Mouse (Mus musculus): ENCODE data around the gene Smurf1. TPM values are rescaled to one million over a fixed set of nuclear protein-coding genes. Genes with fewer than 3 reads are reported as not detected.
A peak's percentile ranks its signal among the peaks of the same experiment; 100 is the strongest.

Gene Smurf1
- total RNA-seq (2012; rRNA removed) (4.1 and 4.3 TPM in 2 replicates), total RNA-seq (2014; rRNA removed) (2.9 and 3.1 TPM in 2 replicates), polyA plus RNA-seq (2012; ENCODE audit: insufficient read length, low read depth) (6.6 and 7.2 TPM in 2 replicates)

- peak within 1 kb of the TSS; percentile 82 for H3K4me2 ChIP-seq (ENCODE audit: insufficient read depth, low read depth, poor library complexity, severe bottlenecking)
- peak within 1 kb of the TSS; percentile 91 for H3K9ac ChIP-seq (ENCODE audit: insufficient read depth, low read depth)
- no peaks in the 10 kb centered on the region for H3K79me2 ChIP-seq (replicated peaks; ENCODE audit: control insufficient read depth, extremely low read depth, insufficient read depth, poor library complexity, severe bottlenecking)
- peak; percentile 78 for DNase-seq (ENCODE audit: extremely low read depth)
- no peak for TF ChIP-seq CTCF (conservative IDR thresholded peaks at IDR 0.05 in 1 of 2, IDR thresholded peaks at IDR 0.05 in 1 of 2; ENCODE audit: low read depth in 2 of 2, low read length in 2 of 2)
- no peak for TF ChIP-seq HCFC1 (IDR thresholded peaks at IDR 0.05; ENCODE audit: low read depth, low read length)
- TF ChIP-seq MEF2A (IDR thresholded peaks at IDR 0.05; ENCODE audit: borderline replicate concordance, low read depth, low read length), result peak; percentile 26; the same call in 1 of the 2 replicates
- no peak for TF ChIP-seq UBTF (IDR thresholded peaks at IDR 0.05; ENCODE audit: low read depth, low read length)
- TF ChIP-seq ETS1 (conservative IDR thresholded peaks at IDR 0.05; ENCODE audit: low read depth, low read length), result no peak
- no peak for TF ChIP-seq ZMIZ1 (IDR thresholded peaks at IDR 0.05; ENCODE audit: low read depth, low read length)
- no peak for TF ChIP-seq TBP (conservative IDR thresholded peaks at IDR 0.05; ENCODE audit: low read depth, low read length)
- no peak for TF ChIP-seq KAT2A (IDR thresholded peaks at IDR 0.05; ENCODE audit: insufficient replicate concordance, low read length)
- TF ChIP-seq SIN3A (IDR thresholded peaks at IDR 0.05; ENCODE audit: low read length), result no peak
- TF ChIP-seq IRF4 (IDR thresholded peaks at IDR 0.05; ENCODE audit: low read depth, low read length), result no peak
- TF ChIP-seq JUN (IDR thresholded peaks at IDR 0.05; ENCODE audit: insufficient read depth, low read depth, low read length), result no peak
- TF ChIP-seq POLR2AphosphoS2 (IDR thresholded peaks at IDR 0.05; ENCODE audit: low read depth, low read length), result no peak
- TF ChIP-seq ZNF384 (IDR thresholded peaks at IDR 0.05; ENCODE audit: low read depth, low read length), result no peak
- peak; percentile 19; the same call in 1 of the 2 replicates for TF ChIP-seq BHLHE40 (IDR thresholded peaks at IDR 0.05; ENCODE audit: low read depth, low read length)
- TF ChIP-seq NRF1 (IDR thresholded peaks at IDR 0.05; ENCODE audit: low read depth, low read length), result peak; percentile 75
- TF ChIP-seq NELFE (IDR thresholded peaks at IDR 0.05; ENCODE audit: low read depth, low read length), result peak; percentile 53; the same call in 1 of the 2 replicates
- TF ChIP-seq ZKSCAN1 (IDR thresholded peaks at IDR 0.05; ENCODE audit: borderline replicate concordance, low read depth, low read length), result no peak
- no peak for TF ChIP-seq SMC3 (IDR thresholded peaks at IDR 0.05; ENCODE audit: low read depth, low read length)
- no peak for TF ChIP-seq ELF1 (IDR thresholded peaks at IDR 0.05; ENCODE audit: low read depth, low read length)
- no peak for TF ChIP-seq E2F4 (IDR thresholded peaks at IDR 0.05; ENCODE audit: insufficient replicate concordance, low read depth, low read length)
- no peak for TF ChIP-seq EP300 (IDR thresholded peaks at IDR 0.05; ENCODE audit: low read length)
- TF ChIP-seq JUND (conservative IDR thresholded peaks at IDR 0.05; ENCODE audit: low read depth, low read length), result no peak
- TF ChIP-seq PAX5 (IDR thresholded peaks at IDR 0.05; ENCODE audit: low read length), result no peak
- TF ChIP-seq MYC (IDR thresholded peaks at IDR 0.05; ENCODE audit: low read depth, low read length), result no peak
- TF ChIP-seq GABPA (IDR thresholded peaks at IDR 0.05; ENCODE audit: insufficient replicate concordance, low read depth, low read length), result no peak
- TF ChIP-seq CHD1 (IDR thresholded peaks at IDR 0.05; ENCODE audit: low read depth, low read length), result no peak
- TF ChIP-seq CHD2 (IDR thresholded peaks at IDR 0.05; ENCODE audit: low read length), result no peak
- TF ChIP-seq RAD21 (IDR thresholded peaks at IDR 0.05; ENCODE audit: low read depth, low read length), result no peak
- TF ChIP-seq RCOR1 (conservative IDR thresholded peaks at IDR 0.05; ENCODE audit: low read depth, low read length), result peak; percentile 68; the same call in 1 of the 2 replicates
- no peak for TF ChIP-seq MXI1 (IDR thresholded peaks at IDR 0.05; ENCODE audit: low read depth, low read length)
- TF ChIP-seq ZC3H11A (IDR thresholded peaks at IDR 0.05; ENCODE audit: low read depth, low read length), result no peak
- peak; percentile 63 for TF ChIP-seq POLR2A (IDR thresholded peaks at IDR 0.05; ENCODE audit: low read depth, low read length)
- no peak within 1 kb of the TSS for H3K27ac ChIP-seq (ENCODE audit: insufficient read depth, low read depth)
- in situ Hi-C loops (cut with MboI; ENCODE audit: low pct_ligation_motif_present, low pct_unique_long_range_greater_than_20kb, low sequenced_read_pairs) (no loop called here), dilution Hi-C loops (cut with MboI; ENCODE audit: extremely low pct_ligation_motif_present, extremely low pct_unique_long_range_greater_than_20kb, low sequenced_read_pairs) (no loop called here)
- peaks cover 8 to 23% of the 10 kb centered on the region in 2 experiments; a peak in 3 of 4 replicates for H3K4me1 ChIP-seq (ENCODE audit: control insufficient read depth in 1 of 2, insufficient read depth in 2 of 2)
- H3K36me3 ChIP-seq (replicated peaks in 1 of 2; ENCODE audit: control insufficient read depth in 1 of 2, insufficient read depth in 1 of 2, low read length in 1 of 2), result no peaks in the 10 kb centered on the region
- peaks cover 37% of the 10 kb centered on the region for H3K27me3 ChIP-seq (replicated peaks)
- no peaks in the 10 kb centered on the region for H3K9me3 ChIP-seq (replicated peaks; ENCODE audit: low read length)
- H3K4me3 ChIP-seq (replicated peaks in 1 of 3; ENCODE audit: low read depth in 2 of 3, low read length in 2 of 3, poor library complexity in 1 of 3), result peak within 1 kb of the TSS; percentile 61 to 90 (median 71)
Observed at GRCm38 (mm10) chr5:144965639-144966351, at the start of gene Smurf1. Gene Smurf1 (minus strand): TSS chr5:144965847.

Data from CH12.LX (cell line).